Mouse (Mus musculus): Measurements from ENCODE around the gene En1. TPM values are rescaled to one million over a fixed set of nuclear protein-coding genes. Genes with fewer than 3 reads are reported as not detected.

The En1 gene
- total RNA-seq, 1 experiment = 1.2 TPM

DNA sequence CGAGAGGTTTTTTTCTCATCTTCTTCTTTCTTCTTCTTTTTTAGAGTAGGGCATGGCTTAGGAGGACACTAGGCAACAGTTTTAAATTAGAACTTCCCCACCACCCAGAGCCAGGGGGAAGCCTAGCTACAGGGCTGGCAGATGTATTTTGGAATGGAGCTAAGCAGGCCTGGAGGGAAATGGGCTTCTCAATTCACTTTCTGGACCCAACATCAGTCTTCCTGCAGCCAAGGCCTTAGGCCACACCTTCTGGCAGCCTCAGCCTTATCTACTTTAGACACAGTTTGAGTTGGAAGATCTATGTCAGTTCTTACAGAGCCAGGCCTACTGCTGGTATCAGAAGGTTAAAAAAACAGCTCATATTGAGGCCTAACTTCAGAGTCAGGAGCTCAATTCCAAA, 42.5 kb downstream of the En1 start:
- TF ChIP-seq CHD2 (IDR thresholded peaks at IDR 0.05; ENCODE audit: low read depth, low read length) = no peak
- no peak for TF ChIP-seq ZC3H11A (IDR thresholded peaks at IDR 0.05; ENCODE audit: borderline replicate concordance, low read depth, low read length)
- no peak for TF ChIP-seq HCFC1 (IDR thresholded peaks at IDR 0.05; ENCODE audit: borderline replicate concordance, insufficient read depth, low read length)
- Histone ChIP-seq H3K36me3 (ENCODE audit: control insufficient read depth, insufficient read depth, low read length, poor library complexity, severe bottlenecking) (no peaks in the 10 kb centered on the region), H3K27ac (ENCODE audit: insufficient read depth, low read depth, low read length, poor library complexity, severe bottlenecking) (0 out of 2 replicates have a peak overlapping the region, but pooled peaks have one; percentile 29), H3K9ac (ENCODE audit: insufficient read depth, low read depth, low read length, poor library complexity, severe bottlenecking) (no peak overlapping the region), H3K9me3 (ENCODE audit: control insufficient read depth, insufficient read depth, low read depth, low read length) (no peaks in the 10 kb centered on the region), H3K4me1 (ENCODE audit: control insufficient read depth in 2 of 2, insufficient read depth in 2 of 2, low read length in 2 of 2, poor library complexity in 1 of 2) (peaks cover 0 to 18% of the 10 kb centered on the region in 2 experiments; a peak in 3 of 4 replicates), H3K4me3 (ENCODE audit: insufficient read depth in 1 of 2, low read depth in 1 of 2, low read length in 2 of 2, poor library complexity in 1 of 2, severe bottlenecking in 1 of 2) (no peak overlapping the region)
- in situ Hi-C loops (cut with MboI; ENCODE audit: low sequenced_read_pairs in 2 of 2, unreplicated experiment in 2 of 2) = no loop called here
- no peak for DNase-seq (ENCODE audit: low read depth, low spot score)

DNA sequence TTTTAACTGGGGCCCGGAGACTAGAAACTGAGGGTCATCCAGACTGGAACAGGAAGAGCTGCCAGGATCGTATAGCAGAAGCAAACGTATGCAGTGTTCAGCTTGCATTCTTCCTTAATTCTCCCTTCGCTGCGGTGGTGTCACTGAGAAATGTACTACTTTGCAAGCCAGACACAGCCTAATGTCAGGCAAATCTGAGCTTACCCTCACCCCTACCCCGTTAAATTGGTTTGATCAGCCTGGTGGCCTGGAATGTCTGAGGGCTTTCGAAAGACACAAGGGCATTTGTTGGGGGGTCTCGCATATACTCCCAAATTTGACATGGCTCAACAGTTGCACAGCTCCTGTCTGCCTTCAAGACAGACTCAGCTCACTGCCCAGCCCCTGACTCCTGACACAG, 47.9 kb downstream of the En1 start:
- DNase-seq (ENCODE audit: low read depth, low spot score) = no peak
- in situ Hi-C loops (cut with MboI; ENCODE audit: low sequenced_read_pairs in 2 of 2, unreplicated experiment in 2 of 2) = no loop called here
- no peaks in the 10 kb centered on the region for H3K36me3 ChIP-seq (ENCODE audit: control insufficient read depth, insufficient read depth, low read length, poor library complexity, severe bottlenecking)

DNA sequence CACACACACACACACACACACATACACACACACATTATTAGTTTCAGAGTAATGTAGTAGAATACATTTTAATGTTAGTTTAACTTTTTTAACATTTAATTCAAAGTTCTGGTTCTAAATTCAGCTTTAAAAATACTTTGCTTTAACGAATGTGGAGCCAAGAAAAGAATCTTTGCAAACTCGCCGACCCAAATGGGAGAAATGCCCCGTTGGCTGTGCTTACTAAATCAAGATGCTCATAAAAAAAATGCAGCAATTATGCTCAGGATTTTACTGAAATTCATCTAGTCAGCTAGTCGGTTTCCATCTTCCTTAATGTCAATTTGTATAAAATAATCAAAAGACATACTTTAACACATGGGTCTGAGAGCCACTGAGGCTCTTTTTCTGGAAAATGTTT, 49.8 kb downstream of the En1 start:
- in situ Hi-C loops (cut with MboI; ENCODE audit: low sequenced_read_pairs in 2 of 2, unreplicated experiment in 2 of 2) = no loop called here

More for the DNA sequence above, 47.9 kb downstream of the En1 start:
- peaks cover 0 to 4% of the 10 kb centered on the region in 2 experiments; a peak in 2 of 4 replicates for H3K4me1 ChIP-seq (ENCODE audit: control insufficient read depth in 2 of 2, insufficient read depth in 2 of 2, low read length in 2 of 2, poor library complexity in 1 of 2)
- no peak overlapping the region for H3K9ac ChIP-seq (ENCODE audit: insufficient read depth, low read depth, low read length, poor library complexity, severe bottlenecking)
- no peak overlapping the region for H3K4me3 ChIP-seq (ENCODE audit: insufficient read depth in 1 of 2, low read depth in 1 of 2, low read length in 2 of 2, poor library complexity in 1 of 2, severe bottlenecking in 1 of 2)
- H3K27ac ChIP-seq (ENCODE audit: insufficient read depth, low read depth, low read length, poor library complexity, severe bottlenecking) = no peak overlapping the region; the same call in 1 of the 2 replicates
- no peak for TF ChIP-seq MAFK (IDR thresholded peaks at IDR 0.05; ENCODE audit: insufficient read depth, low read depth, low read length)
- TF ChIP-seq ZNF384 (IDR thresholded peaks at IDR 0.05; ENCODE audit: low read depth, low read length) = no peak
- no peak for TF ChIP-seq ZC3H11A (IDR thresholded peaks at IDR 0.05; ENCODE audit: borderline replicate concordance, low read depth, low read length)
- TF ChIP-seq HCFC1 (IDR thresholded peaks at IDR 0.05; ENCODE audit: borderline replicate concordance, insufficient read depth, low read length) = no peak
- TF ChIP-seq CHD2 (IDR thresholded peaks at IDR 0.05; ENCODE audit: low read depth, low read length) = no peak
- H3K9me3 ChIP-seq (ENCODE audit: control insufficient read depth, insufficient read depth, low read depth, low read length) = no peaks in the 10 kb centered on the region

DNA sequence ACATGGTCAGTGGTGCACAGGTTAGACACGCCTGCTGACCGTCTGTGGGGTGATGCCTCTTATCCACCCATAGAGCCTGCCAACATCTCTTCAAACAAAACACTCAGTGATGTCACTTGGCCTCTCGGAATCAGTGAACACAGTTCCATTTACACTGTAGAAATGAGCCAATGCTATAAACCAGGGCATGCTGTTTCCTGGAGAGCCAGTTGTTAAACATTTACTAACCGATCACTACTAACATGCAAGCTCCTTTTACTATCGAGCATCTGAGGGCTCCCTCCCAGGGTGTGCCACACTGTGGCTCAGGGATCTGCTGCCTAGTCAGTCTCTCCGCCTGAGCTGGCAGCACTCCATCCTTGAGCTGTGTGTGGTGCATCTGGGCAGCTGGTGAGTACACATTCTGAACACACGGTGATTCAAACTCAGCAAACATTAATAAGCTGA, 52.8 kb downstream of the En1 start:
- no peak for DNase-seq (ENCODE audit: low read depth, low spot score)
- no peak overlapping the region for H3K9ac ChIP-seq (ENCODE audit: insufficient read depth, low read depth, low read length, poor library complexity, severe bottlenecking)
- no peaks in the 10 kb centered on the region for H3K4me1 ChIP-seq (ENCODE audit: control insufficient read depth in 2 of 2, insufficient read depth in 2 of 2, low read length in 2 of 2, poor library complexity in 1 of 2)
- no peaks in the 10 kb centered on the region for H3K9me3 ChIP-seq (ENCODE audit: control insufficient read depth, insufficient read depth, low read depth, low read length)
- no peak overlapping the region for H3K27ac ChIP-seq (ENCODE audit: insufficient read depth, low read depth, low read length, poor library complexity, severe bottlenecking)
- in situ Hi-C loops (cut with MboI; ENCODE audit: low sequenced_read_pairs in 2 of 2, unreplicated experiment in 2 of 2) = no loop called here
- H3K4me3 ChIP-seq (ENCODE audit: insufficient read depth in 1 of 2, low read depth in 1 of 2, low read length in 2 of 2, poor library complexity in 1 of 2, severe bottlenecking in 1 of 2) = no peak overlapping the region
- TF ChIP-seq HCFC1 (IDR thresholded peaks at IDR 0.05; ENCODE audit: borderline replicate concordance, insufficient read depth, low read length) (no peak), ZC3H11A (IDR thresholded peaks at IDR 0.05; ENCODE audit: borderline replicate concordance, low read depth, low read length) (no peak), MAFK (IDR thresholded peaks at IDR 0.05; ENCODE audit: insufficient read depth, low read depth, low read length) (no peak), ZNF384 (IDR thresholded peaks at IDR 0.05; ENCODE audit: low read depth, low read length) (no peak)
- no peaks in the 10 kb centered on the region for H3K36me3 ChIP-seq (ENCODE audit: control insufficient read depth, insufficient read depth, low read length, poor library complexity, severe bottlenecking)

More for the DNA sequence above, 49.8 kb downstream of the En1 start:
- DNase-seq (ENCODE audit: low read depth, low spot score) = no peak
- Histone ChIP-seq H3K27ac (ENCODE audit: insufficient read depth, low read depth, low read length, poor library complexity, severe bottlenecking) (no peak overlapping the region), H3K9ac (ENCODE audit: insufficient read depth, low read depth, low read length, poor library complexity, severe bottlenecking) (no peak overlapping the region), H3K36me3 (ENCODE audit: control insufficient read depth, insufficient read depth, low read length, poor library complexity, severe bottlenecking) (no peaks in the 10 kb centered on the region), H3K4me1 (ENCODE audit: control insufficient read depth in 2 of 2, insufficient read depth in 2 of 2, low read length in 2 of 2, poor library complexity in 1 of 2) (no peaks in the 10 kb centered on the region), H3K4me3 (ENCODE audit: insufficient read depth in 1 of 2, low read depth in 1 of 2, low read length in 2 of 2, poor library complexity in 1 of 2, severe bottlenecking in 1 of 2) (no peak overlapping the region), H3K9me3 (ENCODE audit: control insufficient read depth, insufficient read depth, low read depth, low read length) (no peaks in the 10 kb centered on the region)
- no peak for TF ChIP-seq ZC3H11A (IDR thresholded peaks at IDR 0.05; ENCODE audit: borderline replicate concordance, low read depth, low read length)
- TF ChIP-seq HCFC1 (IDR thresholded peaks at IDR 0.05; ENCODE audit: borderline replicate concordance, insufficient read depth, low read length) = no peak
- TF ChIP-seq ZNF384 (IDR thresholded peaks at IDR 0.05; ENCODE audit: low read depth, low read length) = no peak
- no peak for TF ChIP-seq MAFK (IDR thresholded peaks at IDR 0.05; ENCODE audit: insufficient read depth, low read depth, low read length)
- no peak for TF ChIP-seq CHD2 (IDR thresholded peaks at IDR 0.05; ENCODE audit: low read depth, low read length)

Other genes starting within 250 kb of the En1 start
- gene Marco, start 97.4 kb upstream of the En1 start, total RNA-seq (2012; rRNA removed) = not detected in 2 replicates